Mouse (Mus musculus) liver, embryonic 13.5 days (tissue): Measurements from ENCODE around the gene Tunar. TPM values are rescaled to one million over a fixed set of nuclear protein-coding genes. Genes with fewer than 3 reads are reported as not detected.

Source experiments
- ATAC-seq: fragments of 200-750 bp; cut with Nextera tagmentation; 2 replicates; pipeline ENCODE4 v1.8.0; 2017; ENCODE audit warnings: low read depth, mild to moderate bottlenecking, moderate number of reproducible peaks, moderate library complexity
- DNase-seq: peaks from one replicate; pipeline ENCODE4 v3.0.0; 2022
- H3K27ac ChIP-seq: fragments of 300-500 bp; sonication (generic); 2 replicates; pipeline ENCODE4 v1.5.1; 2015; ENCODE audit warnings: moderate library complexity, mild to moderate bottlenecking, inconsistent platforms
- H3K27me3 ChIP-seq: fragments of 300-500 bp; sonication (generic); 2 replicates; pipeline ENCODE4 v1.6.1; 2015; ENCODE audit warnings: mild to moderate bottlenecking, inconsistent platforms
- H3K36me3 ChIP-seq: fragments of 300-500 bp; sonication (generic); 2 replicates; pipeline ENCODE4 v1.6.1; 2015; ENCODE audit warnings: mild to moderate bottlenecking, inconsistent platforms
- H3K4me1 ChIP-seq: fragments of 300-500 bp; sonication (generic); replicated peaks from 2 replicates; pipeline ENCODE4 v1.6.1; 2015; ENCODE audit warnings: inconsistent platforms
- H3K4me2 ChIP-seq: fragments of 300-500 bp; sonication (generic); 2 replicates; pipeline ENCODE4 v1.6.1; 2015; ENCODE audit warnings: inconsistent platforms, mild to moderate bottlenecking, moderate library complexity
- H3K4me3 ChIP-seq: fragments of 300-500 bp; sonication (generic); replicated peaks from 2 replicates; pipeline ENCODE4 v1.5.1; 2015; ENCODE audit warnings: mild to moderate bottlenecking, inconsistent platforms
- H3K9ac ChIP-seq: fragments of 300-500 bp; sonication (generic); 2 replicates; pipeline ENCODE4 v1.6.1; 2015; ENCODE audit warnings: mild to moderate bottlenecking, inconsistent platforms
- H3K9me3 ChIP-seq: fragments of 300-500 bp; sonication (generic); replicated peaks from 2 replicates; pipeline ENCODE4 v1.6.1; 2016; ENCODE audit warnings: inconsistent platforms
- WGBS: fragments of 180-500 bp; shearing (Covaris S2); methylation state at CpG from one replicate; pipeline ENCODE4 v1.1.7; 2015; ENCODE audit not compliant: insufficient replicate concordance; 5-methylcytosine and 5-hydroxymethylcytosine counted together
- polyA plus RNA-seq: library from polyadenylated mRNA; unstranded; fragments of >200 nt; fragmentation: Nextera tagmentation; extraction: Ambion mirVana; gene quantifications from 2 replicates; pipeline ENCODE4 v1.2.1, GENCODE M21; 2015

The Tunar gene
- polyA plus RNA-seq, 1 experiment from 2014 or later: 0.05 TPM

DNA sequence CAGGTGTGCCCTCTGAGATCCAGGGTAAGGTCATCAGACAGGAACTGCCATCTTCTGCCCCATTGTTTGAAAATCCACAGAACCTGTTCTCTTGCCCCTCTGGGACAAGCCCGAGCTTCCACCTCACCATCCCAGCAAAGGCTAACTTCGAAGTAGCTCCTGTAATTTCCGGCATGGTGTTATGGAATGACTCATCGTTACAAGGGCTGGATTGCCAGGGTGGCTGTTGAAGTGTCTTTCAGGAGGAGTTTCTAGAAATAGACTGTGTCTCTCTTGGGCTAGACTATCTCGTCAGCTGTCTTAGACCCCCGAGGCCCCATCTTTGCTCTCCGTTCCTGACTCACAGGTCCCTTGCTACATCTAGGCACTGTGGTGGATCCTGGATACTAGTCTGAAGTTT is 10.8 kb downstream of the Tunar start:
- H3K4me3 ChIP-seq: no peak overlapping the region
- H3K9ac ChIP-seq: no peak overlapping the region
- WGBS: 70% methylated on average over 7 of the region's 7 CpGs
- peaks cover 8% of the 10 kb centered on the region for H3K27me3 ChIP-seq
- H3K4me2 ChIP-seq: no peak overlapping the region
- no peaks in the 10 kb centered on the region for H3K36me3 ChIP-seq
- ATAC-seq (no peak), DNase-seq (no peak)
- H3K4me1 ChIP-seq: no peaks in the 10 kb centered on the region
- H3K27ac ChIP-seq: no peak overlapping the region
- H3K9me3 ChIP-seq: no peaks in the 10 kb centered on the region

DNA sequence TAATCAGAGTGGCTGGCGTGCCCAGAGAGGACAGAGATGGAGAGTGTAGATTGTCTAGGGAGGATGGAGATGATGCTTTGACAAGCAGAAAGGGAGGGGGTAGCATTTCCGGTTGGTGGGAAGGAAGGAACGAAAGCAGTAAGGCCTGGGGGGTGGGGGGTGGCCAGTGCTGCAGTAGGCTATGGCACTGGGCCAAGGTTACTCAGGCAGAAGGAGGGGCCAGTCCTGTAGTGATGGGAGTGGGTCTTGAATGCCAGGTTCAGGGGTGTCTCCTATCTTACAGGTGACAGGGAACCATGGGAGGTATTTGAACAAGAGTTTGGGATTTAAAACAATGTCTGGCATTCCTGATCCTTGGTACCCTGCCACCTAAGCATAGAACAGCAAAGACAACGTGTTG is 13.2 kb downstream of the Tunar start:
- Histone ChIP-seq H3K4me1 (no peaks in the 10 kb centered on the region), H3K27me3 (no peaks in the 10 kb centered on the region), H3K36me3 (no peaks in the 10 kb centered on the region), H3K27ac (no peak overlapping the region), H3K4me3 (no peak overlapping the region), H3K4me2 (no peak overlapping the region), H3K9ac (no peak overlapping the region), H3K9me3 (no peaks in the 10 kb centered on the region)
- 28% methylated on average over 4 of the region's 4 CpGs for WGBS
- DNase-seq (no peak), ATAC-seq (no peak)

DNA sequence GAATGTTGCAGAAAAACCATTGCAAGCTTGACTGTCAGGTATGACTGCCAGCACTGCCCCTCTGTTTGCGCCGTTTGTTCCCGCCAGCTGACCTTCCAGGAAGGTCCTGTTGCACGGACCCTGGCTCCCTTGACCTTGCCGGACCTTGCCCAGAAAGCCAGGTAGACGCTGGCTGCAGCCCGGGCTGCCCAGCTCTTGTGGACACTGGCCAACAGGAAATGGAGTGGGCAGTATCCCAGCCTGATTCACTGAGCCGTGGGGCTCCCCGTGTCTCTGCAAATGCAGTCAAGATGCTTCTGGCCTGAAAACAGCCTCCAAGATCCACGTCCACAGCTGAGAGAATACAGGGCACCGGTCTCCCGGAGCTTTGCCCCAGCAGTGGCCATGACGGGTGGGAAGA is 13.6 kb downstream of the Tunar start:
- H3K9me3 ChIP-seq: no peaks in the 10 kb centered on the region
- H3K27me3 ChIP-seq: no peaks in the 10 kb centered on the region
- ATAC-seq: no peak
- H3K36me3 ChIP-seq: no peaks in the 10 kb centered on the region
- no peak overlapping the region for H3K27ac ChIP-seq
- H3K4me1 ChIP-seq: no peaks in the 10 kb centered on the region
- H3K9ac ChIP-seq: no peak overlapping the region
- H3K4me2 ChIP-seq: no peak overlapping the region
- DNase-seq: no peak
- 70% methylated on average over 13 of the region's 13 CpGs for WGBS
- H3K4me3 ChIP-seq: no peak overlapping the region

DNA sequence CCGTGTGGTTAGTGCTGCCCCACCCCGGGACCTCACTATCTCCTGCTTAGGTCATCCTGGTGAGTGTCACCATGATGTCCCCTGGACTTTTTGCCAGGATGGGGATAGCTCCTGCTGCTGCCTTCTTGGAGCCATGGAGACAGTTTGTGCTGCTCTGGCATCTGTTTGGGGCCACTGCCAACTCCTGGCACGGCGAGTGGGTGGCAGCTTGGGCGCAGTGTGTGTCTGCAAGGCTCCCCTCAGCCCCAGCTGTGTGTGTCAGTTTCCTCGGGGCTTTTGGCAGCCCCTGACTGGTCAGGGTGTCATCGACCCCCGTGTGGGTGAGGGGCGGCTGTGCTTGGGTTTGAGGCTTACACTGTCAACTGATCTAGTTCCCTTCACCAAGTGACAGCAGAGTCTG is 20.6 kb downstream of the Tunar start:
- Histone ChIP-seq H3K9ac (no peak overlapping the region), H3K27ac (no peak overlapping the region), H3K36me3 (no peaks in the 10 kb centered on the region), H3K4me2 (no peak overlapping the region), H3K9me3 (no peaks in the 10 kb centered on the region), H3K4me3 (no peak overlapping the region), H3K27me3 (no peaks in the 10 kb centered on the region), H3K4me1 (no peaks in the 10 kb centered on the region)
- 60% methylated on average over 9 of the region's 9 CpGs for WGBS
- ATAC-seq (no peak), DNase-seq (no peak)

DNA sequence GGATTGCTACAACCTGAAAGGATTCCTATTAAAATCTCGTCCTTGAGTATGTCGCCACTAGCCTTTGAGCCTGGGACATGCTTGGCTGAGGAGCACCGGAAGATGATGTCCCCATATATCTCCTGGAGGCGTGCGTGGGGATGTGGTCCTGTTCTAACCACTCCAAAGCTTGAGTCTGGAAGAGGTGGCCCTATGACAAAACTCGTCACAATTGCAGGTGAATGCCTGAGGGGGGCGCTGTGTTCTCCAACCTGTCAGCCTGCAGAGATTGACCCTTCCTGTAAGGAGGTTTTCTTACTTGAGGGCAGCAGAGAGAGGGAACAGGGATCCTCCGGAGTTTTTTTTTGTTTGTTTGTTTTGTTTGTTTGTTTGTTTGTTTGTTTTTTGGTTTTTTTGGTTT is 21.1 kb downstream of the Tunar start:
- H3K4me3 ChIP-seq: no peak overlapping the region
- no peak for ATAC-seq
- no peaks in the 10 kb centered on the region for H3K9me3 ChIP-seq
- no peaks in the 10 kb centered on the region for H3K4me1 ChIP-seq
- no peak for DNase-seq
- no peaks in the 10 kb centered on the region for H3K27me3 ChIP-seq
- H3K9ac ChIP-seq: no peak overlapping the region
- WGBS: 62% methylated on average over 8 of the region's 8 CpGs
- no peak overlapping the region for H3K27ac ChIP-seq
- H3K36me3 ChIP-seq: no peaks in the 10 kb centered on the region
- H3K4me2 ChIP-seq: no peak overlapping the region

DNA sequence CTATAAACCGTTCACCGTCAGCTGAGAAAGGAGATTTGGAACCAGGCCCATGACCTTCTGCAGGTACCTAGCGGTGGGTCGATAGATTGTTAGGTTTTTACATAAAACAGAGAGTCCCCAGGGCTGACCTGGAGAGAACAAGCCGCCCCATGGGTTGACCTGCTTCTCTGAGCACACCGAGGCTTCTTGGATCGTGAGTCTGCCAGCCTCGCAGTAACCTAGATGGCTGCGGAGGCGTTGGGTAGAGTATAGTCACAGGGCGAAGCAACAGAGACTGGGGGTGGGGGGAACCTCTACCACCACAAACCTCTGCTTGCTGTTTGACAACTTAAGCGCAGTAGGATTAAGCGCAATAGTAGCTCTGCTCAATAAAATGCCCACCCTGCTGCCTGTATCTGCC is 23.1 kb downstream of the Tunar start:
- ATAC-seq (no peak), DNase-seq (no peak)
- WGBS: 78% methylated on average over 13 of the region's 13 CpGs
- Histone ChIP-seq H3K4me2 (no peak overlapping the region), H3K9me3 (no peaks in the 10 kb centered on the region), H3K27ac (no peak overlapping the region), H3K27me3 (no peaks in the 10 kb centered on the region), H3K4me1 (no peaks in the 10 kb centered on the region), H3K4me3 (no peak overlapping the region), H3K36me3 (no peaks in the 10 kb centered on the region), H3K9ac (no peak overlapping the region)

DNA sequence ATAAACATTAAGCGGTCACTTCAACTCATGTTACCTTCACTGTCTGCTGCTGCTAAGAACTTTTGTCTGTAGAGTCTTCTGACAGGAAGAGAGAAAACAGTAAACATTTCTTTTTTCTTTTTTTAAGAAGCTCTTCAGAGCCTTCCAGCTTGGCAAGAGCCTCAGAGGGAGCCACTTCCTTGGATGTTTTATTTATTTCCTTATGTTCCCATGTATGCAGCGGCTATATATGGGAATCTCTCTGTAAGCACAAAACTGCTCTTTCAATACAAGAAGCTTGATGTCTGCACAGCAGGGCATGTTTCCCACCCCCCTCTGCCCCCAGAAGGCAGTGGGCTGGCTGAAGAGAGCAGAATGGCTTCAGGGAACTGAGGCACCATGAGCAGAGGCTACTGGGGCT is 30.0 kb downstream of the Tunar start:
- 73% methylated on average over 2 of the region's 2 CpGs for WGBS
- Histone ChIP-seq H3K36me3 (no peaks in the 10 kb centered on the region), H3K9ac (no peak overlapping the region), H3K27ac (no peak overlapping the region), H3K4me1 (no peaks in the 10 kb centered on the region), H3K27me3 (no peaks in the 10 kb centered on the region), H3K4me2 (no peak overlapping the region), H3K4me3 (no peak overlapping the region), H3K9me3 (no peaks in the 10 kb centered on the region)
- DNase-seq: no peak
- ATAC-seq: no peak

DNA sequence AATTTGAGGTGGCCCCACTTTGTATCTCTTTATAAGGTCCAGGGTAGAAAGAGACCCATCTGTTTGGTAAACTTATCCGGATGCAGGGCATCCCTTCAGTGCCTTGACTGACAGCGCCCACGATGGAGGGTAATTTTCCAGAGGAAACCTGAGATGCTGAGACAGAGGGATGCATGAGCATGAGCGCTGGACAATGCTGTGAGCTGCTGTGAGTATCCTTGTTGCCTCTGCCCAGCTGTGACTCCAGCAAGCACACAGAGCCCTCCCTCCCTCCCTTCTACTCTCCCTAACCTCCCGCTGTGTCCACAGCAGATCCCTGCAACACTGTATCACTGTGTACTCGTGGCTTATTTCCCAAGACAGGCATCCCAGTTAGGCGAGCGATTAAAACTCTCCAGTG is 40.9 kb downstream of the Tunar start:
- no peak overlapping the region for H3K27ac ChIP-seq
- no peak overlapping the region for H3K9ac ChIP-seq
- H3K36me3 ChIP-seq: no peaks in the 10 kb centered on the region
- no peak overlapping the region for H3K4me2 ChIP-seq
- ATAC-seq (no peak), DNase-seq (no peak)
- H3K4me1 ChIP-seq: no peaks in the 10 kb centered on the region
- H3K9me3 ChIP-seq: no peaks in the 10 kb centered on the region
- no peaks in the 10 kb centered on the region for H3K27me3 ChIP-seq
- 65% methylated on average over 8 of the region's 8 CpGs for WGBS
- H3K4me3 ChIP-seq: no peak overlapping the region

DNA sequence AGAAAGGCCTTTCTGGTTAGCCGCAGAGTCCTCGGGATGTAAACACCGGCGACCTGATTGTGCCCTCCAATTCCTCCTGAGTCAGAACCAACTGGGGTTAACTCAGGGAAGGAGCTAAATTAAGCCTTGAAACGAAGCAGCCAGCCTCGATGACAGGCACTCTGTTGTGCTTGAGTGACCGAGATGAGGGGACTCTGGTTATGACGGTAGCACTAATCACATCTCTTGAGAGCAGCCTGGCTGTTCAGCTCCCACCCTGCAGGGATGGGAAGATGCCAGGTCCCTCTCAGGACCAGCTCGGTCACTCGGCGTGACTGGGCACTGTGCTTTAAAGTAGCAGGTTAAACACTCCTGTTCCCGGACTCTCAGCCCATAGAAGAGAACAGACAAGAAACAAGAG is 43.3 kb downstream of the Tunar start:
- ATAC-seq: no peak
- no peak for DNase-seq
- Histone ChIP-seq H3K27ac (no peak overlapping the region), H3K36me3 (no peaks in the 10 kb centered on the region), H3K9me3 (no peaks in the 10 kb centered on the region), H3K27me3 (no peaks in the 10 kb centered on the region), H3K4me2 (no peak overlapping the region), H3K4me1 (no peaks in the 10 kb centered on the region), H3K9ac (no peak overlapping the region), H3K4me3 (no peak overlapping the region)
- 62% methylated on average over 12 of the region's 12 CpGs for WGBS

DNA sequence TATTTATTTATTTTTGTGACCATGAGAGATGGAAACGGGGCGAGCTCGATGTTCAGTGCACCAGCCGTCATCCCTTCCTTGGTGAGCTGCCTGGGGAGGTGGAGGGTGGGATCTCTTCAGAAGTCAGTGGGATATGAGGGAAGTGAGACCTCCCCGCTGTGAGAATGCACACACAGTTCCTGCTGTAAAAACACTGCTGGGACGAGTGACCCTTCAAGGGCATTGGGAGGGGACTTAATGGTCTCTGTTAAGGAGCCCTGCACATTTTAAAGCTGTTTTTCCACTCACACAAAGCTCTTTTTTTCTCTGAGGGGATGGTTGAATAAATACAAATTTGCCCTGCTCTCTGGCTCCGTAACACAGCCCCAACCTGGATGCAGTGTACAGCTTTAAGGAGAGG is 49.1 kb downstream of the Tunar start:
- Histone ChIP-seq H3K9me3 (no peaks in the 10 kb centered on the region), H3K36me3 (no peaks in the 10 kb centered on the region), H3K4me3 (no peak overlapping the region), H3K4me1 (no peaks in the 10 kb centered on the region), H3K27me3 (no peaks in the 10 kb centered on the region), H3K27ac (no peak overlapping the region), H3K9ac (no peak overlapping the region), H3K4me2 (no peak overlapping the region)
- 57% methylated on average over 7 of the region's 7 CpGs for WGBS
- DNase-seq (no peak), ATAC-seq (no peak)

DNA sequence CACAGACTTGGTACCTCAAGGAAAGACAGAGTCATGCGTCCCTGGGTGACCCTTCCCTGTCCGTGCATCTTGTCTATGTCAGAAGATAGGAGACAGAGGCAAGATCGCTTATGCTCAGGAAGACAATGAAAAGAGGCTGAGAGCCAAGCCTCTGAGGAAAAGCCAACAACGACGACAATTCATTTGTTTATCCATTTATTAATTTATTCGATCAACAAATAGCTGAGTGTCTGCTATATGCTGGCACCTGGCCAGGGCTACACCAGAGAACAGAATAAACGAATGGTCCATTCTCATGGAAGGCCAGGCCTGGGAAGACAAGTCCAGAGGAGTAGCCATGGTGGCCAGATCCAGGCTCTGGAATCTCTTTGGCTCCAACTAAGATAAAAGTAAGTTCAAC is 61.0 kb downstream of the Tunar start:
- no peaks in the 10 kb centered on the region for H3K36me3 ChIP-seq
- WGBS: 71% methylated on average over 7 of the region's 7 CpGs
- no peaks in the 10 kb centered on the region for H3K4me1 ChIP-seq

DNA sequence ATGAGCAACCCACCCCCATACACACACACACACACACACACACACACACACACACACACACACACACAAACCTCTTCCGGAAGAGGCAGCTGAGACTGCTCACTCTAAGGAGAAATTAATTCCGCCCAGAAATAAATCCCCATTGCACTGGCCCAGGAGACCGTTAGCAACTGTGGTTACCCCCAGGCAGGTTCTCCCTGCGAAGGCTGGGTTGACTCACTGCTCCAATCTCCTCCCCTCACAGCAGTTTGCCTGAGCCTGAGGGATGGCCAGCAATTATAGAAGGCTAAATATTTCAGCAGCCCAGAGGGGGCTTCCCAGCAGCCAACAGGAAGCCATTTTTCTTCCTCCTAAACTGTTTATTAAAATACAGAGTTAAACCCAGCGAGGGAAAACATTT is 64.5 kb downstream of the Tunar start:
- no peaks in the 10 kb centered on the region for H3K9me3 ChIP-seq
- no peaks in the 10 kb centered on the region for H3K27me3 ChIP-seq
- H3K4me2 ChIP-seq: no peak overlapping the region
- H3K4me1 ChIP-seq: no peaks in the 10 kb centered on the region
- no peak overlapping the region for H3K27ac ChIP-seq
- H3K9ac ChIP-seq: no peak overlapping the region
- no peak overlapping the region for H3K4me3 ChIP-seq
- H3K36me3 ChIP-seq: no peaks in the 10 kb centered on the region
- 43% methylated on average over 5 of the region's 5 CpGs for WGBS
- no peak for ATAC-seq
- DNase-seq: no peak

More for the DNA sequence above, 61.0 kb downstream of the Tunar start:
- Histone ChIP-seq H3K9ac (no peak overlapping the region), H3K27ac (no peak overlapping the region), H3K4me2 (no peak overlapping the region), H3K27me3 (no peaks in the 10 kb centered on the region), H3K4me3 (no peak overlapping the region), H3K9me3 (no peaks in the 10 kb centered on the region)
- ATAC-seq: no peak
- DNase-seq: no peak

DNA sequence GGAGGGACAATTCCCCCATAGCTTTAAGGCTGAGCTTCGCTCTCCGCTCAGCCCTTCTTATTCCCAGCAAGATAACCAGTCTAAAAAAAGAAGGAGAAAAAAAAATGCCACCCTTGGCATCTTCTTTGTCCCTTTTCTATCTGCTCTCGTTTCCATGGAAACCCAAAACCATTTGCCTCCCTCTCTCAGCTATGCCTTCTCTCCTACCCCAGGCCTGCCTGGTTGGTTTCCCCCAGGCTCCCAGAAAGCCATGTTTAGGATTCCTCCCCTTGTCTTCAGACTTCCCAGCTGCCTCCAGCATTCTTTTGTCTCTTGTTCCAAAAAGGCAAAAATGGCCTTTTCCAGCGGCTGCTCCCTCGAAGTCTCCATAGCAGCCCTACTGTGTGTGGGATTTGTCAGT is 70.1 kb downstream of the Tunar start:
- Histone ChIP-seq H3K4me2 (no peak overlapping the region), H3K9ac (no peak overlapping the region), H3K4me1 (no peaks in the 10 kb centered on the region), H3K27ac (no peak overlapping the region), H3K9me3 (no peaks in the 10 kb centered on the region), H3K36me3 (no peaks in the 10 kb centered on the region), H3K4me3 (no peak overlapping the region), H3K27me3 (no peaks in the 10 kb centered on the region)
- whole genome bisulfite sequencing: 66% methylated on average over 5 of the region's 5 CpGs
- no peak for DNase-seq
- ATAC-seq: no peak
